Mouse (Mus musculus): Measurements from ENCODE around the gene Cd3eap. TPM values are rescaled to one million over a fixed set of nuclear protein-coding genes. Genes with fewer than 3 reads are reported as not detected.
A peak's percentile ranks its signal among the peaks of the same experiment; 100 is the strongest.

Cd3eap gene
- polyA plus RNA-seq, 1 experiment from 2014 or later: 27.8 TPM

GRCm38 (mm10) chr7:19309884-19310641, 49.2 kb downstream of the Cd3eap start, which contains the start of gene Fosb:
Gene Fosb (minus strand): TSS chr7:19310051.
- H3K4me1 ChIP-seq: peaks cover 29% of the 10 kb centered on the region
- no peaks in the 10 kb centered on the region for H3K36me3 ChIP-seq
- peak within 1 kb of the TSS; percentile 89 for H3K27ac ChIP-seq
- peaks cover 35% of the 10 kb centered on the region for H3K27me3 ChIP-seq (ENCODE audit: insufficient read depth, poor library complexity, severe bottlenecking)
- peak; percentile 98 for DNase-seq (ENCODE audit: low spot score)
- WGBS: under 1% methylated on average over 49 of the region's 49 CpGs
- no peaks in the 10 kb centered on the region for H3K9me3 ChIP-seq
- H3K4me3 ChIP-seq: peak within 1 kb of the TSS; percentile 86

GRCm38 (mm10) chr7:19309278-19309883, 49.9 kb downstream of the Cd3eap start:
- H3K4me3 ChIP-seq: peak overlapping the region; percentile 86
- 1% methylated on average over 48 of the region's 48 CpGs for WGBS
- H3K36me3 ChIP-seq: no peaks in the 10 kb centered on the region
- H3K9me3 ChIP-seq: no peaks in the 10 kb centered on the region
- peak overlapping the region; percentile 89 for H3K27ac ChIP-seq
- H3K4me1 ChIP-seq: peaks cover 36% of the 10 kb centered on the region
- peaks cover 40% of the 10 kb centered on the region for H3K27me3 ChIP-seq (ENCODE audit: insufficient read depth, poor library complexity, severe bottlenecking)
- no peak for DNase-seq (ENCODE audit: low spot score)

GRCm38 (mm10) chr7:19308454-19309277, 50.6 kb downstream of the Cd3eap start:
- H3K4me1 ChIP-seq: peaks cover 42% of the 10 kb centered on the region
- H3K4me3 ChIP-seq: peak overlapping the region; percentile 86
- under 1% methylated on average over 58 of the region's 58 CpGs for WGBS
- no peaks in the 10 kb centered on the region for H3K9me3 ChIP-seq
- peak; percentile 98 for DNase-seq (ENCODE audit: low spot score)
- H3K27ac ChIP-seq: peak overlapping the region; percentile 89
- peaks cover 46% of the 10 kb centered on the region for H3K27me3 ChIP-seq (ENCODE audit: insufficient read depth, poor library complexity, severe bottlenecking)
- no peaks in the 10 kb centered on the region for H3K36me3 ChIP-seq

GRCm38 (mm10) chr7:19307739-19308453, 51.4 kb downstream of the Cd3eap start:
- DNase-seq (ENCODE audit: low spot score): no peak
- no peaks in the 10 kb centered on the region for H3K36me3 ChIP-seq
- H3K4me1 ChIP-seq: peaks cover 42% of the 10 kb centered on the region
- peak overlapping the region; percentile 86 for H3K4me3 ChIP-seq
- H3K27me3 ChIP-seq (ENCODE audit: insufficient read depth, poor library complexity, severe bottlenecking): peaks cover 48% of the 10 kb centered on the region
- H3K27ac ChIP-seq: peak overlapping the region; percentile 89
- 2% methylated on average over 18 of the region's 18 CpGs for WGBS
- H3K9me3 ChIP-seq: no peaks in the 10 kb centered on the region

- H3K4me1 ChIP-seq: peaks cover 43% of the 10 kb centered on the region
- H3K4me3 ChIP-seq: peak overlapping the region; percentile 86; the same call in 1 of the 2 replicates
- 0 out of 2 replicates have a peak overlapping the region, but pooled peaks have one; percentile 89 for H3K27ac ChIP-seq
- no peaks in the 10 kb centered on the region for H3K36me3 ChIP-seq
- no peak for DNase-seq (ENCODE audit: low spot score)
- peaks cover 56% of the 10 kb centered on the region for H3K27me3 ChIP-seq (ENCODE audit: insufficient read depth, poor library complexity, severe bottlenecking)
- 62% methylated on average over 25 of the region's 25 CpGs for WGBS
- H3K9me3 ChIP-seq: no peaks in the 10 kb centered on the region
These were observed 52.2 kb downstream of the Cd3eap start for GRCm38 (mm10) chr7:19306819-19307738.

MicroRNAs encoded within 50 kb of the gene (microRNA counts, 519-probe panel; counts per million panel counts)
- microRNA mmu-miR-343: not detected

Small RNA genes lying within 50 kb of the gene (microRNA-seq; reads per million reads assigned to microRNA genes)
- not detected for gene Mir343

Other genes starting within 250 kb of the Cd3eap start
- gene Gm4969, start 241.1 kb downstream of the Cd3eap start, polyA plus RNA-seq (2016; fragmentation: Nextera tagmentation; extraction: Ambion mirVana): 1.7 and 2.1 TPM in 2 replicates
- gene Fbxo46, start 239.6 kb downstream of the Cd3eap start, polyA plus RNA-seq (2016; fragmentation: Nextera tagmentation; extraction: Ambion mirVana): 12.2 and 13.1 TPM in 2 replicates
- gene Qpctl, start 210.2 kb downstream of the Cd3eap start, polyA plus RNA-seq (2016; fragmentation: Nextera tagmentation; extraction: Ambion mirVana): 10.8 and 12.1 TPM in 2 replicates
- gene Snrpd2, start 209.8 kb downstream of the Cd3eap start, polyA plus RNA-seq (2016; fragmentation: Nextera tagmentation; extraction: Ambion mirVana): 132 and 142 TPM in 2 replicates
- gene Gipr, start 193.4 kb downstream of the Cd3eap start, polyA plus RNA-seq (2016; fragmentation: Nextera tagmentation; extraction: Ambion mirVana): 9.7 and 12.8 TPM in 2 replicates
- 12.2 and 14.2 TPM in 2 replicates for gene Eml2, start 183.1 kb downstream of the Cd3eap start, polyA plus RNA-seq (2016; fragmentation: Nextera tagmentation; extraction: Ambion mirVana)
- gene Gpr4, start 146.9 kb downstream of the Cd3eap start, polyA plus RNA-seq (2016; fragmentation: Nextera tagmentation; extraction: Ambion mirVana): 1.0 and 1.8 TPM in 2 replicates
- 46.8 and 47.9 TPM in 2 replicates for gene Opa3, start 131.1 kb downstream of the Cd3eap start, polyA plus RNA-seq (2016; fragmentation: Nextera tagmentation; extraction: Ambion mirVana)
- gene Vasp, start 87.7 kb downstream of the Cd3eap start, polyA plus RNA-seq (2016; fragmentation: Nextera tagmentation; extraction: Ambion mirVana): 99.0 and 112 TPM in 2 replicates
- 0.13 TPM in 1 of 2 replicates, not detected in the other for gene Ppm1n, start 79.4 kb downstream of the Cd3eap start, polyA plus RNA-seq (2016; fragmentation: Nextera tagmentation; extraction: Ambion mirVana)
- gene Rtn2, start 76.9 kb downstream of the Cd3eap start, polyA plus RNA-seq (2016; fragmentation: Nextera tagmentation; extraction: Ambion mirVana): 22.4 and 26.0 TPM in 2 replicates
- gene Fosb, start 49.4 kb downstream of the Cd3eap start, polyA plus RNA-seq (2016; fragmentation: Nextera tagmentation; extraction: Ambion mirVana): 0.24 and 0.27 TPM in 2 replicates
- gene Ercc1, start 14.7 kb downstream of the Cd3eap start, polyA plus RNA-seq (2016; fragmentation: Nextera tagmentation; extraction: Ambion mirVana): 74.0 and 84.2 TPM in 2 replicates
- gene Ppp1r13l, start 266 bp upstream of the Cd3eap start, polyA plus RNA-seq (2016; fragmentation: Nextera tagmentation; extraction: Ambion mirVana): 12.0 and 16.2 TPM in 2 replicates
- gene Ercc2, start 22.5 kb upstream of the Cd3eap start, polyA plus RNA-seq (2016; fragmentation: Nextera tagmentation; extraction: Ambion mirVana): 19.2 and 19.3 TPM in 2 replicates
- 4.4 and 5.8 TPM in 2 replicates for gene Klc3, start 44.6 kb upstream of the Cd3eap start, polyA plus RNA-seq (2016; fragmentation: Nextera tagmentation; extraction: Ambion mirVana)
- 3.6 and 9.8 TPM in 2 replicates for gene Ckm, start 45.3 kb upstream of the Cd3eap start, polyA plus RNA-seq (2016; fragmentation: Nextera tagmentation; extraction: Ambion mirVana)
- gene Mark4, start 99.3 kb upstream of the Cd3eap start, polyA plus RNA-seq (2016; fragmentation: Nextera tagmentation; extraction: Ambion mirVana): 7.0 and 8.9 TPM in 2 replicates
- gene Exoc3l2, start 103.8 kb upstream of the Cd3eap start, polyA plus RNA-seq (2016; fragmentation: Nextera tagmentation; extraction: Ambion mirVana): 1.8 and 2.5 TPM in 2 replicates
- 1.5 and 2.0 TPM in 2 replicates for gene Bloc1s3, start 148.9 kb upstream of the Cd3eap start, polyA plus RNA-seq (2016; fragmentation: Nextera tagmentation; extraction: Ambion mirVana)
- gene Trappc6a, start 148.9 kb upstream of the Cd3eap start, polyA plus RNA-seq (2016; fragmentation: Nextera tagmentation; extraction: Ambion mirVana): 95.3 and 107 TPM in 2 replicates
- gene Nkpd1, start 158.4 kb upstream of the Cd3eap start, polyA plus RNA-seq (2016; fragmentation: Nextera tagmentation; extraction: Ambion mirVana): 0.09 and 0.14 TPM in 2 replicates
- gene Ppp1r37, start 203.6 kb upstream of the Cd3eap start, polyA plus RNA-seq (2016; fragmentation: Nextera tagmentation; extraction: Ambion mirVana): 17.9 and 30.0 TPM in 2 replicates
- 0.41 and 0.69 TPM in 2 replicates for gene Zfp296, start 217.8 kb upstream of the Cd3eap start, polyA plus RNA-seq (2016; fragmentation: Nextera tagmentation; extraction: Ambion mirVana)
- gene Gemin7, start 218.1 kb upstream of the Cd3eap start, polyA plus RNA-seq (2016; fragmentation: Nextera tagmentation; extraction: Ambion mirVana): 149 and 182 TPM in 2 replicates
- 38.7 and 47.6 TPM in 2 replicates for gene Clasrp, start 245.0 kb upstream of the Cd3eap start, polyA plus RNA-seq (2016; fragmentation: Nextera tagmentation; extraction: Ambion mirVana)